Mouse (Mus musculus) heart, adult 18-20 months (tissue): ENCODE results near the gene Kmt2c. TPM values are rescaled to one million over a fixed set of nuclear protein-coding genes. Genes with fewer than 3 reads are reported as not detected.

ENCODE experiments used
- DNase-seq, 2 experiments: peaks; one replicate each; pipeline ENCODE4 v3.0.0; 2021 to 2022; ENCODE audit warnings: mixed read lengths in 1 of 2
- total RNA-seq, 2 experiments: library from RNA; stranded (reverse); gene quantifications; 2 replicates each; pipeline ENCODE4 v1.2.3; 2021

Kmt2c gene
- total RNA-seq, 2 experiments from 2014 or later: 41.8 to 45.0 TPM

DNA sequence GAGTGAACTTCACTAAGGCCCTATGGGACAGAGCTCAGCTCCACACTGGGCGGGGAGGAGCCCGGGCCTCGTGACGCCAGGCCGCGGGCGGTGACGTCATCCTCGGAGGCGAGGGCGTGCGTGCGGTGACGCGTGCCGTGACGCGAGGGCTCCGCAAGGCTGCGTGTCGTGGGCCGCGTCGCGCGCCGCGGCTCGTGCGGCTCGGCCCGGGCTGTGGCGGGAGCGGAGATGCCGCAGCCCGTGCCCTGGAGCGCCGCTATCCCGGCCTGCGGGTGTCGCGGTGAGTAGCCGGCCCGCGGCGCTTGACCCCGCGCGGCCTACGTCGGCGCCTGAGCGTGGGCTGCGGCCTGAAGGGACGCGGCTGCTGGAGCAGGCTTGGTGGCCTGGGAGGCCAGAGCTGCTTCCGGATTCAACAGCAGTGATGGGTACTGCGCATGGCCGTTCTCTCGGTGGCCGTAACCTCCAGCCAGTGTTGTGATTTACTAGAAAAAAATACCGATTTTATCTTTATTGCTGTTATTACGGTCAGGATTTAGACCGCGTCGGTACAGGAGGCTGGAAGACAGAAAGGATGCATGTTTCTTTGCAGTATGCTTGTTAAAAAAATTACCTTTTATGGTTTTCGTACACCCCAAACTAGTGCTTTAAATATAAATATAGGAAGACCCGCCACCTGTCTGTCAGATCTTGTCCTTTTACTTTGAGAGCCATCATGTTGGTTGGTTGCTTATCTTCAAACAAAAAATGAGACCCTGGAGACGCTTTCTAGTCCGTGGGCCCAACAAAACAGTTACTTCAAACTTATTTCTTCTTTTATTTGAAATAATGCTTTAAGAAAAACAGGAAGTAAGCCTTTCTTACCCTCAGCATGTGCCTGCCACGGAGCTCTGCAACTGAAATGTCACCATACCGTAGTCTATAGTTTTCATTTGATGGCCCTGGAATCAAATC, 275.6 kb downstream of the Kmt2c start, which contains the start of gene E130116L18Rik:
TSS of gene E130116L18Rik (minus strand) at position 402 of the 951 bp plus-strand sequence.
- peak; percentile 89 to 91 for DNase-seq

Other genes with a start within 250 kb of the Kmt2c start
- under 1 TPM in 1 of 2 experiments, not detected in 1; 0.13 TPM for gene Cct8l1, start 17.3 kb upstream of the Kmt2c start, total RNA-seq
- 1 to 10 TPM; 5.6 to 6.2 TPM for gene Xrcc2, start 207.0 kb upstream of the Kmt2c start, total RNA-seq